Mouse (Mus musculus): ENCODE results near the gene Lce1b. TPM values are rescaled to one million over a fixed set of nuclear protein-coding genes. Genes with fewer than 3 reads are reported as not detected.

Lce1b gene
- not detected for total RNA-seq (2023)

GRCm38 (mm10) chr3:92656826-92657225 lies at the start of gene Lce1b:
Gene Lce1b, minus strand, starts transcription at chr3:92656926.

DNA sequence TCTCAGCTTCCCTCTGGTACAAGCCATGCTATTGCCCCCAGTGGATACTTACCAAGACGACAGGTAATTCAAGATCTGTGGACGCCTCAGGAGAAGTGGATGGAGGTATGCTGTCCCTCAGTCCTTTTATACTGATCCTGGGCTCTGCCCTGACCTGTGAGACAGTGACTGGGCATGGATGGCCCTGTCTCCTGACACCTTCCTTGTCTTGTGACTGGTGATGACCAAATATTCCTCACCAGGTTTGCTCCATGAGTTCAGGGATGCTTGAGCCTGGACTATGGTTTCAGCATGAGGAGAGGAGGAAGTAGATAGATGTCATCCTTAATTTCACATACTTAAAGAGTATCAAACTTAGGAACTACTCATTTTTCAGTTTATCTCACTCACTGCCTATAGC lies 30.4 kb upstream of the Lce1b start, which contains the start of gene Lce1d:
Gene Lce1d (minus strand): TSS at position 101 of the 400 bp plus-strand sequence.

GRCm38 (mm10) chr3:92678947-92679346 lies 22.2 kb upstream of the Lce1b start, which contains the start of gene Lce1c:
Gene Lce1c, plus strand, starts transcription at chr3:92679247.

GRCm38 (mm10) chr3:92670215-92670614 lies 13.5 kb upstream of the Lce1b start, which contains the start of gene Lce1a2:
Gene Lce1a2, minus strand, starts transcription at chr3:92670315.

GRCm38 (mm10) chr3:92648207-92648606 lies 8.5 kb downstream of the Lce1b start, which contains the start of gene Lce1a1:
Gene Lce1a1, minus strand, starts transcription at chr3:92648307.

GRCm38 (mm10) chr3:92621560-92621959 lies 35.2 kb downstream of the Lce1b start, which contains the start of gene Lce6a:
Gene Lce6a, minus strand, starts transcription at chr3:92621660.

DNA sequence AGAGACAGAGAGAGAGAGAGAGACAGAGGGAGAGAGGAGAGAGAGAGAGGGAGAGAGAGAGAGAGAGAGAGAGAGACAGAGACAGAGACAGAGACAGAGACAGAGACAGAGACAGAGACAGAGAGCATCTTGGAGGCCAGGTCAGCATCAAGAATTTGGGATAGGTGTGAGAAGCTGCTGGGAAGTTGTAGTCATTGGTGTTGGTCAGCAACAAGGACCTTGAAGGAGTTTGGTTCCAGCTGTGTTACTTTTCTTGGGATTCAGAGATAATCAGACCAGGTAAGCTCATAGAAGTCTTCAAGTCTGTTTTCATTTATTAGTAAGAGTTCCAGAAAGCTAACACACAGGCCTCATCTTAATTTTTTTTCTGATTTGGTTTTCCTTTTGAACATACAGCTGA lies 49.3 kb downstream of the Lce1b start, which contains the start of gene 2210017I01Rik:
Gene 2210017I01Rik (minus strand): TSS at position 101 of the 400 bp plus-strand sequence.

Other genes with a start within 250 kb of the Lce1b start
- gene Sprr2i, start 248.9 kb downstream of the Lce1b start, total RNA-seq (2023): not detected
- gene Sprr2j-ps, start 238.8 kb downstream of the Lce1b start, total RNA-seq (2023): not detected
- 1.4 TPM for gene Gm9774, start 227.5 kb downstream of the Lce1b start, total RNA-seq (2023)
- not detected for gene Sprr2k, start 224.3 kb downstream of the Lce1b start, total RNA-seq (2023)
- gene Sprr1b, start 218.1 kb downstream of the Lce1b start, total RNA-seq (2023): not detected
- not detected for gene Sprr3, start 198.2 kb downstream of the Lce1b start, total RNA-seq (2023)
- gene Sprr1a, start 171.0 kb downstream of the Lce1b start, total RNA-seq (2023): not detected
- gene Sprr4, start 156.4 kb downstream of the Lce1b start, total RNA-seq (2023): not detected
- not detected for gene 2310046K23Rik, start 122.4 kb downstream of the Lce1b start, total RNA-seq (2023)
- gene Ivl, start 83.2 kb downstream of the Lce1b start, total RNA-seq (2023): not detected
- not detected for gene Smcp, start 67.9 kb downstream of the Lce1b start, total RNA-seq (2023)
- not detected for gene 2210017I01Rik, start 49.4 kb downstream of the Lce1b start, total RNA-seq (2023)
- gene Lce6a, start 35.3 kb downstream of the Lce1b start, total RNA-seq (2023): not detected
- gene Lce1a1, start 8.6 kb downstream of the Lce1b start, total RNA-seq (2023): not detected
- gene Lce1a2, start 13.4 kb upstream of the Lce1b start, total RNA-seq (2023): not detected
- gene Lce1c, start 22.3 kb upstream of the Lce1b start, total RNA-seq (2023): not detected
- gene Lce1d, start 30.3 kb upstream of the Lce1b start, total RNA-seq (2023): not detected
- not detected for gene Lce1e, start 52.1 kb upstream of the Lce1b start, total RNA-seq (2023)
- not detected for gene Lce1f, start 63.4 kb upstream of the Lce1b start, total RNA-seq (2023)
- not detected for gene Gm38119, start 82.2 kb upstream of the Lce1b start, total RNA-seq (2023)
- gene Lce1g, start 95.4 kb upstream of the Lce1b start, total RNA-seq (2023): not detected
- not detected for gene Lce1h, start 108.1 kb upstream of the Lce1b start, total RNA-seq (2023)
- not detected for gene Lce1i, start 122.0 kb upstream of the Lce1b start, total RNA-seq (2023)
- not detected for gene Lce1j, start 133.6 kb upstream of the Lce1b start, total RNA-seq (2023)
- not detected for gene Lce1k, start 151.0 kb upstream of the Lce1b start, total RNA-seq (2023)
- gene Kprp, start 170.3 kb upstream of the Lce1b start, total RNA-seq (2023): not detected
- not detected for gene Lce1l, start 194.4 kb upstream of the Lce1b start, total RNA-seq (2023)
- not detected for gene 2310050C09Rik, start 213.3 kb upstream of the Lce1b start, total RNA-seq (2023)

Data from CD8-positive naive resting alpha-beta T cell, adult 57 days (primary cell).